Mouse (Mus musculus) megakaryocyte, adult 5-6 weeks (primary cell): ENCODE measurements around the gene Rrp1. TPM values are rescaled to one million over a fixed set of nuclear protein-coding genes. Genes with fewer than 3 reads are reported as not detected.
"Not testable (repeated sequence)": the region's sequence is repeated elsewhere in the genome, so short reads cannot be mapped to it uniquely, and the experiment has no call there.

Experiments used
- ATAC-seq: 2 replicates; pipeline ENCODE4 v1.8.0; 2016; ENCODE audit warnings: mild to moderate bottlenecking, inconsistent platforms; ENCODE audit not compliant: poor library complexity, severe bottlenecking
- total RNA-seq, 2 experiments: library from RNA; stranded (forward) in 1 of 2; stranded (reverse) in 1 of 2; fragments of 153-499, 151-499 nt in 1 of 2; fragments of 221-1000, 200-1000 nt in 1 of 2; gene quantifications; 2 replicates each; pipeline versions ENCODE4 v1.2.3 to v1.2.4; 2015 to 2017

Rrp1 gene
- total RNA-seq, 2 experiments from 2014 or later: 32.9 to 173 TPM

GRCm38 (mm10) chr10:78388216-78388980, 24.4 kb downstream of the Rrp1 start:
- no peak for ATAC-seq

- no peak for ATAC-seq
These were observed 27.3 kb downstream of the Rrp1 start for GRCm38 (mm10) chr10:78385520-78385919.

DNA sequence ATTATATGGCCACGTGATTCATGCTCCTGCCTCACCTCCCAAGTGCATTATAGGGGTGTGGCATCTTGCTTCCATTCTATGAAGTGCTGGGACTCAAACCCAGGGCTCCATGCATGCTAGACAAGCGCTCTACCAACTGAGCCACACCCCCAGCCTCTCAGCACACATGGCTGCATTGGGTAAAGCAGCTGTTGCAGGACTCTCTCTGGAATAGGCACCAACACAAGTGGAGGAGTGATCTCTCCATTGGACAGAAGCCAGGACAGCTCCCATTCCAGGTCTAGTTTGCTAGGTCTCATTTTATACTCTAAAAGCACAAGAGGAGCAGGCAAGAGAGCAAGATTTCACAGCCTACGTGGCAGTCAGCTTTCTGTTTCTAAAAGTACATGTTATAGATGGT, 29.3 kb downstream of the Rrp1 start:
- ATAC-seq: no peak

DNA sequence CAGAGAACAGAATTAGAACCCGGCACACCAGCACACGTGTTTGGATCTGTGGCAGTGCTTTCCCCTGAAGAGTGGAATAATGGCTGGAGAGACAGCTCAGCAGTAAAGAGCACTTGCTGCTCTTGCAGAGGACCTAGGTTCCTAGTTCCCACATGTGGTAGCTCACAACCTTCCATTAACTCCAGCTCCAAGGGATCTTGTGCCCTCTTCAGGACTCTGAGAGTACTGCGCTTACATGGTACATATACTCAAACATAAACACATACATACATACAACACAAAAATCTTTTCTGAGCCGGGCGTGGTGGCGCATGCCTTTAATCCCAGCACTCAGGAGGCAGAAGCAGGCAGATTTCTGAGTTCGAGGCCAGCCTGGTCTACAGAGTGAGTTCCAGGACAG, 34.3 kb downstream of the Rrp1 start:
- ATAC-seq: no peak

DNA sequence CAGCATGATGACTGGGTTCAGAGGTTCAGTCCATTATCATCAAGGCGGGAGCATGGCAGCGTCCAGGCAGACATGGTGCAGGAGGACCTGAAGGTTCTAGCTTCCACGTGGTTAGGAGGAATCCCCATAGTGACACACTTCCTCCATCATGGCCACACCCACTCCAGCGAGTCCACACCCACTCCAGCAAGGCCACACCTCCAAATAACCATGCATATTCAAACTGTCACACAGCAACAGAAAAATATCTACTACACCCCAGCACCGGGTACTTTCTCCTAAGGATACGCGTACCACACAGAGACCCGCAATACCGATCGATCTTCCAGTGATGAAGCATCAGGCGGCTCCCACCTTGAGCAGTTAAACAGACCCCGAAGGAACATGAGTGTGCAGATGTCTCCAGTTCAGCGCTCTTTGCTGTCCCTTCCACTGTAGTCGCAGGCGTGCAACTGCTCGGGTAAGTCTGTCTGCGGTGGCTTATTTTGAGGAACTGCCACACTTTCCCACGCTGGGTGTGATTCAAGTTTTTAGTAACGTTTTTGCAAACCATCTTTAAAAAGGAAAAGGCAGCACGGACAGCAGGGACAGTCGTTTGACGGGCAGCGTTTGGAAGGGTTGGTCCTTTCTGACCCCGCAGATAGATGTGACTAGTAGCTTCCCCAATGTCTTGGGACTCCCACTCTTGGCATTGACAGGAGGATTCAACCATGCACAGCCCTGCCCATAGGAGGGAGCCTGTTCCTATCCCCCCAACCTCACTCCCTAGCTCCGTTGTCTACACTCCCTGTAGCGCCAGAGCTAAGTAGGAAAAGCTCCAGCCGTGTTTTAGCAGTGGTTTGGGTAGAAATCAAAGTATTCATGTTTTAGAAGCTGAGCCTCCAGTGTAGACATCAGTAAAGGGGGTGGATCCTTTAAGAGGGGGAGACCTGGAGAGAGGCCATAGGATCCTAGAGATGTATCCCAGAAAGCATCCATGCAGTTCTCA, 39.9 kb downstream of the Rrp1 start:
- ATAC-seq: peak; percentile 89

DNA sequence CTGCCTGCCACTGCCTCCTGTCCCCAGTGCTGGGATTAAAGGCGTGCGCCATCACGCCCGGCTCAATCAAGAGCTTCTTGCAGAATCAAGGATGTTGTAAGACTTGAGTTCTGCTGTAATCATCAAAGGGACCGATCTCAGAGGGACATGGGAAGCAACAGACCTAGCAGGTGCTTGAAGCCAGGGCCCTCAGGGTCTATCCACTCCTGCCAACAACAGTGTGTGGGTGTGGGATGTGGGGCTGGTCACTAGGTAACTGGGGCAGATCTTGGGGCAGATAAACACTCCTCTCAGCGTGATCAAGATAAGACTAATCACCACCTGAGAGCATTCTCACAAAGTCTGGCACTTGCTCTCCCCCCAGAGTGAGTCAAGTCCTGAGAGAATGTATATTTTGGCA, 41.1 kb downstream of the Rrp1 start:
- ATAC-seq: no peak

- ATAC-seq: no peak
These were observed 45.3 kb downstream of the Rrp1 start for GRCm38 (mm10) chr10:78367586-78367985.

GRCm38 (mm10) chr10:78366851-78367312, 46.0 kb downstream of the Rrp1 start:
- ATAC-seq: peak; percentile 26

- ATAC-seq: no peak
These were observed 46.5 kb downstream of the Rrp1 start for GRCm38 (mm10) chr10:78366195-78366834.

DNA sequence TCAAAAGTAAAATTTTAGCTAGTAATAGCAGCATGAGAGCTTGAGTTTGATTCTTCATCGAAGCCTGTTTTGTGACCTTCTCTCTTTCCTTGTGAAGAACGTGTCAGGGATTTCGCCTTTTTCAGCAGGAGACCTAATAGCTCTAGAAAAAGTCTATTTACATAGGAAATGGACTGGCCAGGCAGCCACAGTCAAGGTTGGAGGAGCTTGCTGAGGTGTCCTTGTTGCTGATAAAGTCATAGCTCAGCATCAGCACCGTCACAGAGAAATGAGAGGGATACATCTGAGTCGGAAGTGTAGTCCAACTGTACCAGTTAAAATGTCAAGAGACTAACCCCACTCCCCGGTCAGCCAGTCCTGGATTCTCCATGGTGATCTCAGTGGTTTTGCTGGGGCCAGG, 47.3 kb downstream of the Rrp1 start:
- no peak for ATAC-seq

GRCm38 (mm10) chr10:78364106-78364505, 48.7 kb downstream of the Rrp1 start:
- peak; percentile 96 for ATAC-seq

DNA sequence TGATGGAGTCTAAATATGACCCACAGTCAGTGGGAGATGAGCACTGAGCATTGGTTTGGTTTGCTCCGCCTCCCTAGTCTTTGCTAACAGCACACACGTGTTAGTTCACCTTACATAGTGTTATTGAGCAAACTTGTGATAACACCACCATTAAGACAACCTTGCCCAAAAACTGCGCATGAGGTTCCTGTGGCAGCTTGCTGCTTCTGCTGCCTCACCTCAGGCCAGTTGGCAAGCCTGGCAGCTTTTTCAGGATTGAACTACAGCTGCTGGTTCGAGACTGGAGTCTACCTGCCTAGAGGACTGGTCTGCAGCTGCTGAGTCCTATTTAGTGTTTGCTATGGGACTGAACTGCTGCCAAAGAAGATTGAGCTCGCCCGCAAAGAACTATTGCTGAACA, 49.5 kb downstream of the Rrp1 start:
- no peak for ATAC-seq

GRCm38 (mm10) chr10:78361951-78362350, 50.9 kb downstream of the Rrp1 start:
- no peak for ATAC-seq

DNA sequence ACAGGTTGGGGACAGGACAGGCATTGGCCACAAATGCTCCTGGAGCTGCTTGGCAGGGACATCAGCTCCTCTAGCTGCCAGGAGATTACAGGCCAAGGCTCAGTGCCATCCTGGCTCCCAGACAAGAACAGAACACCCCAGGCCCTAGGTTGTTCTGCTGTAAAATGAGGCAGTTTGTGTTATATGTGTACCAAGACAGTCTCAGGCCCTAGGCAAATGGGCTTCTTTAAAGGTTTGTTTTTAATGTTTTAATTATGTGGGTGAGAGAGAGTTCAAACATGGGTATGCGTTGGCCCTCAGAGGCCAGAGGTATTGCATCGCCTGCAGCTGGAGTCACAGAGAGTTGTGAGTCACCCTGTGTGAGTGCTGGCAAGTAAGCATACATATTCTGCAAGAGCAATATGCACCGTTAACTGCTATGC, 52.5 kb downstream of the Rrp1 start:
- no peak for ATAC-seq

GRCm38 (mm10) chr10:78358999-78359398, 53.8 kb downstream of the Rrp1 start:
- ATAC-seq: not testable (repeated sequence)

GRCm38 (mm10) chr10:78358266-78358665, 54.6 kb downstream of the Rrp1 start:
- ATAC-seq: no peak

DNA sequence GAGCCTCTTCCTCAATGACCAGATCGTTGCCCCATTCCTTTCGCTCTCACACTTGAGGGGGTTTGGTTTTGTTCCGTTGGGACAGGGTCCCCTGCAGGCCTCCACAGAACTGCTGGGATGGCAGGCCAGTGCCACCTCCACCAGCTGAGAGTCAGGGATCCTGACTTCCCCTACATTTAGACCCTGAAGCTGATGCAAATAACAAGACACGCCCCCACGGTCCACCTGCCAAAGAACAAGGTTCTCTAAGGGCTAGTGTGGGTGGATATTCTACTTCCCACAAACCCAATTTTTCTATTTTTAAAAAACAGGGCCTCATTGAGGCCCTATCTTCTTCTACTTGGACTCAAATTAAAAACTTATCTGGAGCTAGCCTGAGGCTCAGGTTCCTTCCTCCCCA, 55.1 kb downstream of the Rrp1 start:
- ATAC-seq: no peak

DNA sequence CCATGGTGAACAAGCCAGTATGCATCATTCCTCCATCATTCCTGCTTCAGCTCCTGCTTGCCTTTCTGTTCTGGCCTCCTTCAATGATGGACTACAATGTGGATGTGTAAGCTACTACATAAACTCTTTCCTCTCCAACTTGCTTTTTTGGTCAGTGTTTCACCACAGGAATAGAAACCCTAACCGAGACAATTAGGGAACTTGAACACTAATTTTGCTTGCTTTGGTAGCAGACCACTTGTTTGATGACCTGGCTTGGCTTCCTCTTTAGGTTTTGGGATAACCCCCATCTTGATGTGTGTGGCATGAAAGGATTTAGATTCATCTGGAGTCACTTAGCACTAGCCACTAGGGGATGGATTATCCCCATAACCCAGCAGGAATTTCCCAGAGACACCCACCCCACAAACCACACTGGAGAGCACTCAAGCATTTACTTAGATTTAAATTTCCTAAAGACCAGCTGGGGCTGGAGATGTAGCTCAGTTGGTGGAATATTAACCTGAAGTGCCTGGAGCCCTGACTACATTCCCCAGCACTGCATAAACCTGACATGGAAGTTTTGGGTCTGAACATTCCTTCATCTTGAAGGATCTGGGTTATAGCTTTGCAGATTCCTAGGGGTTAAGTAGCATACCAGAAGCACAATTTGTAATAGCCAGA, 56.8 kb downstream of the Rrp1 start:
- peak; percentile 75 for ATAC-seq

- no peak for ATAC-seq
These were observed 59.6 kb downstream of the Rrp1 start for GRCm38 (mm10) chr10:78353196-78353595.

DNA sequence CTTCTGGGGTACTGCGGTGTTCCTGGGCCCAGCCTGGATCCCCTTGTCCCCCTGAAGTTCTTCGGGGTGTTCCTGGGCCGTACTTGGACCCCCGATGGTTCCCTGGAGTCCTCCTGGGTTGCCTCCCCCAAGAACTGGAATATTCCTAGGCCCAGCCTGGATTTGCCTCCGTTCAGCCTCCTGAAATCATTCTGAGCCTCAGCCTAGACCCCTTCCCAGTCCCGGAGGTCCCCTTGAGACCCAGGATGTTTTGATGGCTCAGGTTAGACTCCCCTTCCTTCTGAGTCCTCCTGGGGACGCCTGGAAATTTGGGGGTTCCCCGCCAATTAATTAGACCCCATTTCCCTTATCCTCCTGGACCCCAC, 60.2 kb downstream of the Rrp1 start:
- no peak for ATAC-seq
